Mouse (Mus musculus) lung, adult 18-20 months (tissue): ENCODE results near the gene Sccpdh.
"Not testable (repeated sequence)": the region's sequence is repeated elsewhere in the genome, so short reads cannot be mapped to it uniquely, and the experiment has no call there.

Source experiments
- DNase-seq, 2 experiments: peaks; one replicate each; pipeline ENCODE4 v3.0.0; 2022; ENCODE audit warnings: mixed read lengths in 2 of 2

Sccpdh gene

DNA sequence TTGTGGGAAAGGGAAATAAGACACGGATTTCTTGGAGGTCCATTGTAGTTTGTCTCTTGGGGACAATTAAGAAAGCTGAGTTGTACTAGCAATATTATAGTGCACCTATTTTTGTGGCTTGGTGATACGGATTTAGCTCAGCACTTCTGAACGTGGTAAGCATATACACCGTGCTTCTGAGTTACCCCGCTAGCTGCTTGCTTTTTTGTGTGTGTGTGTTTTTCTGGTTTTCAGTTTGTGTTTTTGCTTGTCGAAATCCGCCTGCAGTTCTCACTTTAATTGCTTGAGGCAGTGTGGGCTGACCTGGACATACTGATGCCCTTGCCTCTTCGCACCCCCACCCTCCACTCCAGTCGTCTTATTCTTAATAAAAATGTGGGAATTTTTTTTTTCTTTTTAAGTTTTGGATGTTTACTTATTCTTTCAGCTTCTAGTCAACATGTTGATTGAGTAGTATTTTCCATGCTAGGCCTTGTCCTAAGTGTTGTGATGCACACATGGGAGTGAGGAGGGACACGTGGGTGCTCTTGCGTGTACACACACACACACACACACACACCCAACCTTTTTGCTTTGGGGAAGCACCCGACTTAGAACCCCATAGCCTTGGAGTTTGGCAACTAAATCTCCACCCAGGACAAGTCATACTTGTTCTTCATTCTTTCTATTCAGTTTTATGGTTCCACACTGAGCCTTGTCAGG lies 977 bp downstream of the Sccpdh start:
- DNase-seq = no peak

DNA sequence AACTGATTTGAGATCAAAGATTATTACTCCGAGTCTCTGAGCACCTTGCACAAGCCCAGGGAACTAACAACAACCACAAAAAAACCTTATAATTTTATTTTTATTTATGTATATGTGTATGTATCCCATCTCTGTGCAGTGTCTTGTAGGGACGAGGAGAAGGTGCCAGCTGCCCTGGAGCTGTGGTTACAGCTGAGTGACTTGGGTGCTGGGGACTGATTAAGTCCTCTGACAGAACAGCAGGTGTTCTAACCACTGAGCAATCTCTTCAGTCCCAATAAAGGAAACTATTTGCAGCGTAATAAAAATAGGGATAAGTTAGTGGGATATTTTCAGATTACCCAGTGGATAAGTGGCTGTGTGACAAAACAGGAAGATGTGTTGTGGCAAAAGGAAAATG lies 6.3 kb downstream of the Sccpdh start:
- DNase-seq = no peak

DNA sequence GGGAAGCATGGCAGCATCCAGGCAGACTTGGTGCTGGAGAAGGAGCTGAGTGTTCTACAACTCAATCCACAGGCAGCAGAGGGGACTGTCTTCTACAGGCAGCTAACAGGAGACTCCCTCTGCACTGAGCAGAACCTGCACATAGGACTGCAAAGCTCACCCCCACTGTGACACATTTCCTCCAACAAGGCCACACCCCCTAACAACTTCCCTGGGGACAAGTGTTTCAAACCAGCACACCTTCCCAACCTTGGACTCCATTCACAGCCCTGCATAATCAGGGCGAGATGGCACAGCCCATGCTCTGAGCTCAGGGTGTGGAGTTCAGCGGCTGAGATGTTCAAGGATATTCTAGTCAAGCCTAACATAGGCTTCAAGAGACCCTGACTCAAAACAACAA lies 9.0 kb downstream of the Sccpdh start:
- no peak for DNase-seq

DNA sequence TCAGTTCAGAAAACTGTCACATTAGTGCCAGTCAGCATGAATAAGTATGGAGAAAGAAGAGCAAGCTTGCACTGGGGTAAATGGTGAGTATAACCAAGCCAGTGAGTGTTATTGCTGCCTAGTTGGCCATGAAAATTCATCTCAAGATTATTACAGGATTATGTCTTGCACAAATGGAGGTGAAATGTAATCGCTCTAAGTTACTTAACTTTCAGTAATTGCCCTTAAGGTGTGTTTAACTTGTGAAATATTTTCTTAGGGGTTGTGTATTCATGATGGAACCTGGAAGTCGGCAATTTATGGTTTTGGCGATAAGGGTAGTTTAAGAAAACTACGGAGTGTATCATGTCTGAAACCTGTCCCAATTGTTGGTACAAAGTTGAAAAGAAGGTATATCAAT lies 11.3 kb downstream of the Sccpdh start:
- DNase-seq = no peak

DNA sequence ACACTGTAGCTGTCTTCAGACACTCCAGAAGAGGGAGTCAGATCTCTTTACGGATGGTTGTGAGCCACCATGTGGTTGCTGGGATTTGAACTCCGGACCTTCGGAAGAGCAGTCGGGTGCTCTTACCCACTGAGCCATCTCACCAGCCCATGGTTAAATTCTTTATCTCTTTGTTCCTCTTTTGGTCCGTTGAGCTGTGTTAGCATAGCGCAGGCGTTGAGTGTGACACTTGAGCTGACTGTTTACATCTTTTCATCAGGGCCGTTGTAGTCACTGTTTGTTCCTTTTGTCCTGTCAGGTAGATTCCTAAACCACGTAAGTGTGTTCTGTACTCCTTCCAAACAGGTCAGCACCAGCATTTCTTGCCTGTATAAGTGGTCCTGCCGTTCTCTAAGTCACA lies 14.7 kb downstream of the Sccpdh start:
- peak in 1 of 2 experiments; percentile 19 for DNase-seq

DNA sequence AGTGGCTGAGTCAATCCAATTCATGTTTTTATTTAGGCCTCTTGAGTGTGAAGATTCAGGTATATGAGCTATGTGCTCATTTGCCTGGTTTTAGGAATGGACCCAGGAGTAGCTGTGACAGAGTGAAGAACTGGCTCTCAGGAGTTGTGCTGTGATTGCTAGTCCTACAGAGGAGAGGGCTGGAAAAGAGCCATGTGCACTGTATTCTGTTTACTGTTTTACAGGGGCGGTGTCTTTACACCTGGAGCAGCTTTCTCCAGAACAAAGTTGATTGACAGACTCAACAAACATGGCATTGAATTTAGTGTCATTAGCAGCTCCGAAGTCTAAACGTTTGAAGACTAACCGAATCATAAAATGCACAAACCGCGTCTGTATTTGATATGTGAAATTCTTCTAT lies 18.3 kb downstream of the Sccpdh start:
- DNase-seq = no peak

DNA sequence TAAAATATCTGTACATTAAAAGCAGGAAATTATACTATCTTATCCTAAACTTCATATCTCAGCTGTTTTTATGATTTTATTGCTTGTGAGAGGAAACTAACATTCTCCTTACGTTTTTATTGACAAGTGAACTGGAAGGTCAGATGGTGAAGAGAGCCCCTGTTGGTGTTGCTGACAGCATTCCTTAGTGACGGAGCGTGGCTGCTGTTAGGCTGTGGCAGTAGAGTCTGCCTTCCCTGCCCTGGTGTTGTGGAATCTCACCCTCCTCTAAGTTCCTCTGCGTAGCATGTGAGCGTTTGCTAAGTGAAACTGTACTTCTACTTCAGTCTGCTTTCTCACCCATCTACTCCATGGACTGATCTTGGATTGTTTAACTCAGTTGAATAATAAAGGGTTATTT lies 18.8 kb downstream of the Sccpdh start:
- DNase-seq = no peak

DNA sequence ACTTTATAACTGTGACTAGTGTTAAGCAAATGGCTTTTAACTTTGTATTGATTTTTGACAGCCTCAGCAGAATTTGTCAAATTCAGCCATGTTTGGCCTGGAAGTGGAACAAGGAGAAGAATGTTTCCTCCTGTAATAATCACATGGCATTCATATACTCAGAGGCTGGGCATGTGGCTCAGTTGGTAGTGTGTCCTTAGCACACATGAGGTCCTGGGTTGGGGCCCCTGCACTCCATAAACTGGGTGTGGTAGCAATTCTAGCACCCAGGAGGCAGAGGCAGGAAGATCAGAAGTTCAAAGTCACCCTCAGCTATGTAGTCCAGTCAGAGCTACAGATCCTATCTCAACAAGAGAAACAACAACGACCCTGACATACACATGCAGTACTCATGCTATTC lies 19.3 kb downstream of the Sccpdh start:
- no peak for DNase-seq

DNA sequence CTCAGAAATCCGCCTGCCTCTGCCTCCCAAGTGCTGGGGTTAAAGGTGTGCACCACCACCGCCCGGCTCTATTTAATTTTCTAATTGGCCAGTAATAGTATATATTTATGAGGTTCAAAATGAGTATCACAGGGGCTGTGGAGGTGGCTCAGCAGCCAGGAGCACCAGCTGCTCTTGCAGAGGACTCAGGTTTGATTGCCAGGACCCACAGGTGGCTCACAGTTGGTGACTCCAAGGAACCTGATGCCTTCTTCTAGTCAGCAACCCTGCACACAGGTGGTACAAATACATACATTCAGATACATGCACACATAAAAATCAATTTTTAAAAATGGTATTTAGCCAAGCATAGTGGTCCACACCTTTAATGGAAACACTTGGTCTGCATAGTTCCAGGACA lies 20.0 kb downstream of the Sccpdh start:
- DNase-seq = no peak

DNA sequence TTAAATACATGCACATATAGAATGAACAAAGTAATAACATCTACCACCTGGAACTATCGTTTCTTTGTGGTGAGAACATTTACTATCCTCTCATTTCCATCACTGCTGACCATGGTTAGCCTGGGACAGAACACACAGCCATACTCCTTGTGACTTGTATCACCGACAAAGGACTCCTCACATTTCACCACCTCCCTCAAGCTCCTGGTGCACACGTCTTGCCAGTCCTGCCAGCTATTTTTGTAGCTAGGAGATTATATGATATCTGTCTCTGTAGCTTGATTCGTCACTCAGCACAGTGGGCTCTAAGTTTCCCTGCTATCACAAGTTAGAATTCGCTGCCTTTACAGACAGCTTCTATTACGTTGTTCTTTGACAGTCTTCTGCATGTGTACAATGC lies 20.4 kb downstream of the Sccpdh start:
- no peak for DNase-seq

DNA sequence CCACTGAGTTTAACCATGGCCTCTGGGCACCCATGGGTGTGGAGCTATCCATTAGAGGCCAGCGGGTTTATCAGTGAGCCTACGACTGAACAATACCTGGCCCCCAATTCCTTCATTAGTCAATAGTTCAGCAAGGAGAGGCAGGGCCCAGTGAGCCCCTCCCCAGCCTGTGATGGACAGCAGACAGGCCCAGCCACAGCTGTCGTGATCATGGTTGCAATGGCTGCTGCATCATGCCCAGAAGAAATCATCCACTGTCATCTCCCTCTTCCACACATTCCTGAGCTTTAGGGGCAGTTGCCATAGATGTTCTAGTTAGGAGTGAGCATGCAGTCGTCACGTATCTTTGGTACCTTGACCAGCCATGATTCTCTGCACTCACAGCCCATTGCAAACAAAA lies 20.9 kb downstream of the Sccpdh start:
- DNase-seq = no peak

DNA sequence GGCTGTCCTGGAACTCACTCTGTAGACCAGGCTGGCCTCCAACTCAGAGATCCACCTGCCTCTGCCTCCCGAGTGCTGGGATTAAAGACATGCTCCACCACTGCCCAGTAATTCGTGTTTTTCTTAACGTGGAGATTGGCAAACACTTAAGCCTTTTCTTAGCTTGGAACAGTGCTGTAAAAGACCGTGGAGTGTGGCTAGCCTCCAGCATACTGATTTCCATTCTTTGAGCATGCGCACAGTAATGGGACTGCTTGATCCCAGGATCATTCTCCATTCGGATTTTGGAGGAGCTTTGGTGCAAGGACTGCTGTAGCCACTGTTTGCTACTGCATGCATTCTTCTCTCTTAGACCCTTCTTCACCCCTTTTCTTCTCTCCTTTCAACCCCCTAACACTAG lies 21.5 kb downstream of the Sccpdh start:
- DNase-seq = no peak

DNA sequence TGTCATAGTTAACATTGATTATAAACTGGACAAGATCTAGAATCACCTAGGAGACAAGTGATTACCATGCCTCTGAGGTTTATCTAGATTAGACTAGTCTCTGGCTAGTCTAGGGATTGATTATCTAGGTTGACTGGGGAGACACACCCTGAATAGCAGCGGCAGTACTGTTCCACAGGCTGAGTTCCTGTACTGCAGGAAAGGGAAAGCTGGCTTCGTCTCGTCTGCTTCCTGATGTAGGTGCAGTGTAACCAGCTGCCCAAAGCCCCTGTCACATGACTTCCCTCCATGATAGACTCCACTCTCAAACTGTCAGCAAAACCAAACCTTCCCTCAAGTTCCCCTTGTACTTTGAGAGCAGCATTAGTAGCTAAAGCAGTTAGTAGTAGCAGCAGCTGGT lies 36.1 kb downstream of the Sccpdh start:
- no peak for DNase-seq

DNA sequence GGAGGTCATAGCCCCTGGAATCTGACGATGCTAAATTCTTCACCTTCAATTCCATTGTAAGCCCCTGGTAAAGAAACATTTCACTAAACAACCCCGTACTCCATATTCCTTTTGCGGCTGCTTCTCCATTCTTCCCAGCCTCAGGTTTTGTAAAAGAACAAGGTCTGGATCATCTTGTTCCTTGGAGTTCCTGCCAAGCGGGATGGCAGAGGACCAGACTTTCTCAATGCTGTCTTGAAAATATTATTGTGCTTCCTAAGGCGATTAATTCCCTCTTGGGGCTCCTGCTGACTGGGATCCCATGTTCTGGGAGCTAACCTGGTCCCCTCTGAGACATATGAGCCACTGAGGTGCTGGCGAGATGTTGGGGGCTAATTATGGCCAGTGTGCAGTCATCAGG lies 37.1 kb downstream of the Sccpdh start:
- no peak for DNase-seq

DNA sequence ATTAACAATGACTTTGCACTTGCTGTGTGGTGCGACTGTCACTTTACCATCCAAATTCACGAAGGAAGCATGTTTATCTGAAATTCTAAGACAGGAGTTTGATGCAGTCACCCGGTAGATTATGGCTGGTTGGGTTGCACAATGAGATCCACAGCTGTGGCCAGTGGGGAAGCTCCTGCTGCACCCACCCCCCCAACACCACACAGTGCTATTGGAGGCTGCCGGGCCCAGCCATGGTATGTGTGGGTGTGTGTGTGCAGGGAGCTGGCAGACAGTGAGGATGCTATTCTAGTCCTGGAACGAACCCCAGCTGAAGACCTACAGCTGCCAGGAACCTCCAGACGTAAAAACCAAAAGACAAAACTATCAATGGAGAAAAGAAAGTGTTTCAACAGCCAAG lies 41.4 kb downstream of the Sccpdh start:
- peak in 1 of 2 experiments; percentile 15 for DNase-seq

DNA sequence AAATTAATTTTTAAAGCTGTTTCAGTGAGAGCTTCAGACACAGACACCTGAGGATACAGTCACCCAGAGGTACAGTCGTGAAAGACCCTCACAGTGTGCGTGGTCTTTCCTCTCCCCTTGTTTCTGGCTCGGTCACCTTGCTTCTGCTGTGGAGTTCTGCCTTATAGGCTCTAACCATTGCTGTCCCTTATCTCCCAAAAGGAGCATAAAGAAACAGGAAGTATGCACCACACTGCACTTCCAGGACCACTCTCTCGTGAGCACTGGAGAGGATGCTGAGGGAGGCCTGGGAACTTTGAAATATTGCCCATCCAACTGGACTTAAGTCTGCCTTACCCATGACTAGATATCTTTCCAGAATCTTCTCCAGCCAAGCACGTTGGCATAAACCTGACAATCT lies 42.7 kb downstream of the Sccpdh start:
- DNase-seq = no peak

DNA sequence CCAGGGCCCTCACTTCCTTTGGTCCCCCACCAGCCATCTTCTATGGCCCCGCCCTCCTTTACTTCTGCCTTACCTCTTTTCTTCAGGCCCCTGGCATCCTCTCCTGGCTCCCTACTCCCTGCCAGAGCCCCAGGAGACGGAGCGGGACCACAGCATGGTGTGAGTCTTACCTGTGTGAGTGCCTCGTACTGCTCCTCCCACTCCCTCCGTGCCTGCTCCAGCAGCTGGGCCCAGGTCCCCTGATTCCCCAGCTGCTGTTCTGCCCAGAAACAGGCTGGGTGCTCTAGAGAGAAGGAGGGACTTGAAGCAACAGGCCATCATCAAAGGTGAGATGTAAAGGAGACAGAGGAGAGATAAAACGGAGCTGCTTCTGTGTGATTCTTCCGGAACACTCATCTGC lies 44.6 kb downstream of the Sccpdh start:
- no peak for DNase-seq

DNA sequence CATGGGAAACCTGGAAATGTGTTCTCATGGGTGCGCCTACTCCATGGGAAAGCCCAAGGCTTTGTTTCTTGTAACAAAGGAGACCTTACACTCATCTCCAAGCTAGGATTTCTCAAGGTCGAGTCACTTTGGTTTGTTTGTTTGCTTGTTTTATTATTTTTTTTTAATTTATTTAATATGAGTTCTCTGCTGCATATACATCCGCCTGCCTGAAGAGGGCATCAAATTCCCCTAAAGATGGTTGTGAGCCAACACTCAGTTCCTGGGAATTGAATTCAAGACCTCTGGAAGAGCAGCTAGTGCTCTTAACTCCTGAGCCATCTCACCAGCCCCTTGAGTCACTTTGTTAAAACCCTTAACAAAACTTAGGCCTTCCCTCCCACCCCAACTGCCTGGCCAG lies 45.4 kb downstream of the Sccpdh start:
- DNase-seq = no peak

DNA sequence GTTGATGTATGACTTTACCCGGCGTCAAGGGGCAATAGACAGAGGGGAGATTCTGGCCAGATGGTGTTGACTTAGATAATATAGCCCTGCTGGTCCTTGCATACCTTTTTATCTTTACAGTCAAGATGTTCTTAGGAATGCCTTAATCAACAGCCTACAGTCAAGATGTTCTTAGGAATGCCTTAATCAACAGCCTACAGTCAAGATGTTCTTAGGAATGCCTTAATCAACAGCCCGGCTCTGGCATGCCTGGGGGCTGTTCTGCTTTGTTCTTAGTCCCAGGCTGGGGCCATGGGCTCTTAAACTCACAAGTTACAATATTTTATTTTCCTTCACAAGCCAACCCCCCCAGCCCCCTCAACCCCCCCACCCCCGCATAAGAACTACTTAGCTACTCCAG lies 47.3 kb downstream of the Sccpdh start:
- DNase-seq = not testable (repeated sequence)

DNA sequence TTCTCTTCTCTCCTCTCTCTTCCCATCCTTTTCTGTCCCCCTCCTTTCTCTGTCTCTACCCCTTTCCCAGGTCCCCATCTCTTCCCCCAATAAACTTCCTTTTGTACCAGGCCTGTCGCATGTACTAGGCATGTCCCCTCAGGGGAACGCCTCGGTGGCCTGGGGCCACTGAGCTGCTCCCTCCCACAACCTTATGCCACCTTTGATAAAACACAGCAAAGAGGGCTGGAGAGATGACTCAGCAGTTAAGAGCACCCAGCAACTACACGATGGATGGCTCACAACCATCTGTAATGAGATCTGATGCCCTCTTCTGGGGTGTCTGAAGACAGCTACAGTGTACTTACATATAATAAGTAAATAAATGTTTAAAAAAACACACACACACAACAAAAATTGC lies 47.8 kb downstream of the Sccpdh start:
- DNase-seq = no peak

DNA sequence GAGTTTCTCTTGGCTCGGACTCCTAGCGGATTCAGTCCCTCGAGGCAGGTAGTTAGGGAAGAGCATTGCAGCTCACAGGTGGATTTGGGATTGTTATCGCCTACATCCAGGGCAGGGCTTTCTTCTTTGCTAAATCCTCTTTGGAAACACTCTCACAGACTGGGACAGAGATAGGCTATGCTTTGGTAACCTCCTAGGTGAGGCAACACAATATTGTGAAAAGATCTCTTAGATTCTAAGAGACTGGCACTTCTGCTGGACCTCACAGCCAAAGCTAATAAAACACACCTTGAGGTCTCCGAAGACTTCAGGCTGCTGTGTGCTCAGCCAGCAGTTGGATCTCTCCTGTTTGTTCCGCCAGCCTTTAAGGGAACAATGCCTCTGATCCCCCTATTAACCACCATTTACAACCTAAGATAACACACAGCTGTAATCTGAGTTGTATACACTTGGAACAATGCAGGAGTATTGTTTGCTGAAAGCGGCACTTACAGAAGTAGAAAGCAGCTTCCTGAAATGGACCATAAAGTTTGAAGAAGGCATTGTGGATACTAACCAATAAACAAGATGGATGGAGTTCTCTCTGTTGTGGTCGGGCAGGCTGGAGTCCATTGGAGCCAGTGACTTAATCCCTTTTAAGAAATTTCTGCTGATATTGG lies 54.9 kb downstream of the Sccpdh start:
- peak in 1 of 2 experiments; percentile 11 for DNase-seq

DNA sequence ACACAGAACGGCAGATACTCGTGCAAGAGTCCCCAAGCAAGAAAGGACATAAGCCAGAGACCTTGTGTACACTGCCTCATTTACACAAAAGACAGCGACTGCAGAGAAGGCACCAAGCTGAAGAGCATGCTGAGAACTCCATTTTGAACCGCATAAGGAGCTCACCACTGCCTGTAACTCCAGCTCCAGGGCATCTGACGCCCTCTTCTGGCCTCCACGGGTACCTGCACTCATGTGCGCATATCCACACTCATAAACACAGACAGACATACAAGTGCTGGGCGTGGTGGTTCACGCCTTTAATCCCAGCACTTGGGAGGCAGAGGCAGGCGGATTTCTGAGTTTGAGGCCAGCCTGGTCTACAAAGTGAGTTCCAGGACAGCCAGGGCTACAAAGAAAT lies 60.7 kb downstream of the Sccpdh start:
- DNase-seq = no peak

DNA sequence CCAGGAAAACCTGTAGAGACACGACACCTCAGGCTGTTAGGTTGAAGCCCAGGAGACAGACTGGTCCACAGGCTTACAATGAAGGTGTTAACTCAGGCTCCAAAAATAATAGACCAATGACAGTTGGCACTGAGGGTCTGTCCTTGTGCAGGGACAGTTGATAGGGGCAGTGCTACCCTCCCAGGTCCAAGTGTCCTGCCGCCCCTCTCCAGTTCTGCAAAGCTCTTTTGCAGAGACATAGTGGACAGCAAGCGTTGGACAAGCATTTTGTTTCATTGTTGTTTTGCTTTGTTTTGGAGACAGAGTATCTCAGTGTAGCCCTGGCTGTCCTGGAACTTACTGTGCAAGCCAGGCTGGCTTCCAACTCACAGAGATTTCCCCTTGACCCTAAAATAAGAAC lies 63.4 kb downstream of the Sccpdh start:
- no peak for DNase-seq

DNA sequence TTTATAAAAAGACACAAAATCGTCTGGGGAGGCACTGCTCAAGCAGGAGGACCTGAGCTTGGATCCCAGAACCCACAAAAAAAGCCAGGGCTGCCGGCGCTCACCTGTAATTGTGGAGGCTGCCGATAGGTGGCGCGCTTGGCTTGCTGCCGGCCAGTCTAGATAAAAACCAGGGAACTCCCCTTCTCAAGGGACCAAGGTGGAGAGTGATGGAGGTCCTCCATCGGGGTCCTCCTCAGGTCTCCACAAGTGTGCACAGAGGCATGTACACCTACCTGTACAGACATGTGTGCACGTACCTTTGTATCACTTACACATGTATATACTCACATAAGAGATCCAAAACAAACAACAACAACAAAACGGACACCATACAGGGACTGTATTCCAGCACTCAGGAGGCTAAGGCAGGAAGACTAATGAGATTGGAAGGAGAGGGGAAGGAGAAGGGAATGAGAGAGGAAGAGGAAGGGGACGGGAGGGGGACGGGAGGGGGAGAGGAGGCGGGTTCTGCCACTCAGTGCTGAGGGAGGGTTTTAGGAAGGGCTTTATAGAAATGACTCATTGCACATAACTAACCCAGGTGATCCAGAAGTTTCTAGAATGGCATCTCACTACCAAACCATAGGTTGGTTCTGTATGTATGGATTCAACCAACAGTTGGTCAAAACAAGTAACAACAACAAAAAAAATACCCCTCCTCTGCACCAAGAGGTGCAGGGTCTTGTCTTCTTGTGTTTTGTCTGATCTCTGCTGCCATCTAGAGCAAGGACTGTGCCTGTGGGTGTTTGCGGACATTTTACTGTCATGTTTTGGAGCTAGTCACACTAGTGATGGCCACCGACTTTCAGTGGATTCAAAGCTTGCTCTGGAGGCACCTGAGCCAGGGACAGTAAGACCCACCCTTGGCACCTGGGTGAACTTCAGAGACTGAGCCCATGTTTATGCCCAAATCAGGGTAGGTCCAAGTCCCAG lies 66.8 kb downstream of the Sccpdh start:
- DNase-seq = peak; percentile 48 to 58
